ENCODE assay signal across 22 mouse cellular contexts in the genomic region with DNA sequence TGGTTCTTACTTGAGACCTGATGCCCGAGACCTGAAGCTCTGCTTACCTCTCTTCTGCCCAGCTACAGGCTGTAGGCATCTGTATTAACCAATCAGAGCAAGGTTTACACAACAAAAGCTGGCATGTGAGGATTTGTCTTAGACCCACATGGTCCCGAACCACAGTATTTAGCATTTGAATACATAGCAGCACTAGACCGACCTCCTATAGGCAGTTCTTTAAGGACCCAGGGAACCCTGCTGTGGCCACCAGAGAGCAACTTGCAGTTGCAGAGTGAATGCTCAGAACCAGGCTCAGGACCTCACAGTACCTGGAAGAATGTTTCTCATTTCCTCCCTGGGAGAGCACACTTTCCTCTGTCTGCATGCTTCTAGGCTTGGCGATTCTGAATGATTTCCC.
DNase-seq lines count a peak whose midpoint lies in the region; ATAC-seq and TF ChIP-seq lines count a peak whose summit lies in the region.
"Had no signal": no experiment of that assay in that cellular context is flagged by ENCODE, and none has a peak within 500 bp of the region (broad histone marks: within the 10 kb centered on the region; RNA-seq: fewer than 3 reads in every experiment).

No protein-coding gene starts in this region.

- no peak for TF ChIP-seq POLR2A in brain, embryonic 14.5 days (IDR thresholded peaks at IDR 0.05; ENCODE audit: borderline replicate concordance, extremely low read depth, insufficient read depth, insufficient read length, poor library complexity, severe bottlenecking)

- peaks cover 4% of the 10 kb centered on the region for H3K9me3 ChIP-seq in forebrain, embryonic 11.5 days (ENCODE audit: control insufficient read depth, low read length)
- no peaks in the 10 kb centered on the region for H3K9me3 ChIP-seq in forebrain, postnatal 0 days (ENCODE audit: low read length)
- peaks cover 5% of the 10 kb centered on the region; the same call in 1 of the 2 replicates for H3K9me3 ChIP-seq in midbrain, embryonic 11.5 days (ENCODE audit: control insufficient read depth, low read length)
- no peaks in the 10 kb centered on the region for H3K9me3 ChIP-seq in midbrain, postnatal 0 days (ENCODE audit: low read length)
- H3K9me3 ChIP-seq in ES-E14 (ENCODE audit: control insufficient read depth, insufficient read depth, low read depth, low read length) = no peaks in the 10 kb centered on the region
- H3K9me3 ChIP-seq: embryonic facial prominence, embryonic 10.5 days; heart, embryonic 10.5 days; intestine, embryonic 15.5 days had no signal

- no peaks in the 10 kb centered on the region; the same call in 1 of the 2 replicates for H3K4me1 ChIP-seq in forebrain, embryonic 11.5 days (replicated peaks; ENCODE audit: control insufficient read depth, insufficient read depth, low read length)
- no peaks in the 10 kb centered on the region for H3K4me1 ChIP-seq in forebrain, postnatal 0 days (ENCODE audit: insufficient read depth)
- peaks cover 6% of the 10 kb centered on the region for H3K4me1 ChIP-seq in midbrain, embryonic 11.5 days (ENCODE audit: control insufficient read depth, insufficient read depth, low read length)
- H3K4me1 ChIP-seq in midbrain, postnatal 0 days (ENCODE audit: insufficient read depth, low read length) = no peaks in the 10 kb centered on the region
- peaks cover 5 to 7% of the 10 kb centered on the region in 2 experiments for H3K4me1 ChIP-seq in ES-E14 (ENCODE audit: control insufficient read depth in 2 of 2, insufficient read depth in 2 of 2, low read length in 2 of 2, poor library complexity in 1 of 2)
- H3K4me1 ChIP-seq: heart, embryonic 10.5 days; intestine, embryonic 15.5 days had no signal

- 15% methylated on average over 4 of the region's 4 CpGs for WGBS in forebrain, embryonic 11.5 days
- 19% methylated on average over 4 of the region's 4 CpGs for WGBS in forebrain, postnatal 0 days
- 8% methylated on average over 4 of the region's 4 CpGs for WGBS in midbrain, embryonic 11.5 days
- 19% methylated on average over 4 of the region's 4 CpGs for WGBS in midbrain, postnatal 0 days

- no peak for TF ChIP-seq CTCF in forebrain, postnatal 0 days (IDR thresholded peaks at IDR 0.05; ENCODE audit: low read depth)
- no peak for TF ChIP-seq CTCF in midbrain, postnatal 0 days (IDR thresholded peaks at IDR 0.05)
- TF ChIP-seq CTCF in brain, embryonic 14.5 days (IDR thresholded peaks at IDR 0.05; ENCODE audit: borderline replicate concordance, extremely low read depth, insufficient read depth, insufficient read length) = no peak

- no peak for DNase-seq in forebrain, embryonic 11.5 days (ENCODE audit: low spot score)
- no peak for DNase-seq in forebrain, postnatal 0 days
- DNase-seq in midbrain, embryonic 11.5 days (ENCODE audit: low spot score, missing footprints) = no peak
- DNase-seq in midbrain, postnatal 0 days (ENCODE audit: low spot score) = no peak
- DNase-seq in ES-E14 (ENCODE audit: low read depth, low spot score) = peak; percentile 86
- peak; percentile 15 for DNase-seq in brain, embryonic 14.5 days (ENCODE audit: low read depth)
- DNase-seq in kidney, adult 11 months = no peak
- DNase-seq: adrenal gland, postnatal 14 days; cerebellum, adult 2 months; cerebellum, postnatal 10 days; gastrocnemius, postnatal 10 days; heart, adult 18-20 months; heart, postnatal 10 days; heart, postnatal 4 days; kidney, adult 2 months had no signal

- peak; percentile 58; the same call in 1 of the 2 replicates for ATAC-seq in forebrain, embryonic 11.5 days (replicated peaks; ENCODE audit: low FRiP score)
- no peak for ATAC-seq in forebrain, postnatal 0 days
- peak; percentile 65 for ATAC-seq in midbrain, embryonic 11.5 days (ENCODE audit: low FRiP score)
- no peak for ATAC-seq in midbrain, postnatal 0 days (ENCODE audit: low FRiP score)
- no peak for ATAC-seq in cerebellum, adult (ENCODE audit: insufficient number of reproducible peaks, low FRiP score, low TSS enrichment)
- ATAC-seq: forebrain, embryonic 14.5 days; intestine, embryonic 15.5 days; Patski had no signal

- in situ Hi-C loops in ES-E14 (cut with MboI; ENCODE audit: low sequenced_read_pairs in 2 of 2, unreplicated experiment in 2 of 2) = no loop called here

- H3K9ac ChIP-seq in forebrain, embryonic 11.5 days (ENCODE audit: low read length) = no peak overlapping the region
- H3K9ac ChIP-seq in forebrain, postnatal 0 days = no peak overlapping the region
- H3K9ac ChIP-seq in midbrain, embryonic 11.5 days (ENCODE audit: low read length) = no peak overlapping the region
- no peak overlapping the region for H3K9ac ChIP-seq in midbrain, postnatal 0 days (replicated peaks; ENCODE audit: low read length, poor library complexity, severe bottlenecking)
- no peak overlapping the region for H3K9ac ChIP-seq in ES-E14 (ENCODE audit: insufficient read depth, low read depth, low read length, poor library complexity, severe bottlenecking)
- H3K9ac ChIP-seq: hindbrain, embryonic 14.5 days; intestine, embryonic 15.5 days had no signal

- H3K4me2 ChIP-seq in forebrain, embryonic 11.5 days (ENCODE audit: low read depth, low read length, severe bottlenecking) = no peak overlapping the region
- no peak overlapping the region for H3K4me2 ChIP-seq in forebrain, postnatal 0 days (ENCODE audit: low read depth)
- H3K4me2 ChIP-seq in midbrain, embryonic 11.5 days = no peak overlapping the region
- no peak overlapping the region for H3K4me2 ChIP-seq in midbrain, postnatal 0 days (ENCODE audit: low read depth, low read length, poor library complexity, severe bottlenecking)
- H3K4me2 ChIP-seq: hindbrain, embryonic 14.5 days; intestine, embryonic 15.5 days had no signal

- H3K27ac ChIP-seq in forebrain, embryonic 11.5 days (ENCODE audit: low read depth, low read length) = no peak overlapping the region
- no peak overlapping the region for H3K27ac ChIP-seq in forebrain, postnatal 0 days (ENCODE audit: low read depth, low read length)
- H3K27ac ChIP-seq in midbrain, embryonic 11.5 days (ENCODE audit: low read depth, low read length) = no peak overlapping the region
- no peak overlapping the region for H3K27ac ChIP-seq in midbrain, postnatal 0 days (ENCODE audit: low read depth, low read length)
- no peak overlapping the region for H3K27ac ChIP-seq in ES-E14 (ENCODE audit: insufficient read depth, low read depth, low read length, poor library complexity, severe bottlenecking)
- H3K27ac ChIP-seq: embryonic facial prominence, embryonic 10.5 days; heart, embryonic 10.5 days; hindbrain, embryonic 14.5 days; intestine, embryonic 15.5 days had no signal

- no peaks in the 10 kb centered on the region for H3K36me3 ChIP-seq in forebrain, embryonic 11.5 days (ENCODE audit: control insufficient read depth, insufficient read depth, low read length)
- H3K36me3 ChIP-seq in forebrain, postnatal 0 days (ENCODE audit: insufficient read depth) = no peaks in the 10 kb centered on the region
- no peaks in the 10 kb centered on the region for H3K36me3 ChIP-seq in midbrain, embryonic 11.5 days (ENCODE audit: control insufficient read depth, insufficient read depth, low read length)
- no peaks in the 10 kb centered on the region for H3K36me3 ChIP-seq in midbrain, postnatal 0 days (ENCODE audit: insufficient read depth, low read length)
- no peaks in the 10 kb centered on the region for H3K36me3 ChIP-seq in ES-E14 (ENCODE audit: control insufficient read depth, insufficient read depth, low read length, poor library complexity, severe bottlenecking)
- H3K36me3 ChIP-seq: embryonic facial prominence, embryonic 10.5 days; heart, embryonic 10.5 days; intestine, embryonic 15.5 days had no signal

- H3K27me3 ChIP-seq in forebrain, embryonic 11.5 days (ENCODE audit: control insufficient read depth, insufficient read depth, low read length) = no peaks in the 10 kb centered on the region
- H3K27me3 ChIP-seq in forebrain, postnatal 0 days (ENCODE audit: insufficient read depth, low read length) = no peaks in the 10 kb centered on the region
- no peaks in the 10 kb centered on the region for H3K27me3 ChIP-seq in midbrain, embryonic 11.5 days (ENCODE audit: control insufficient read depth, insufficient read depth, low read length)
- H3K27me3 ChIP-seq in midbrain, postnatal 0 days (ENCODE audit: insufficient read depth, low read length) = no peaks in the 10 kb centered on the region
- H3K27me3 ChIP-seq: intestine, embryonic 15.5 days; Patski had no signal

- H3K4me3 ChIP-seq in forebrain, embryonic 11.5 days (ENCODE audit: low read depth, low read length) = no peak overlapping the region
- H3K4me3 ChIP-seq in forebrain, postnatal 0 days (ENCODE audit: low read depth, low read length) = no peak overlapping the region
- no peak overlapping the region for H3K4me3 ChIP-seq in midbrain, embryonic 11.5 days (ENCODE audit: low read depth, low read length)
- H3K4me3 ChIP-seq in midbrain, postnatal 0 days (ENCODE audit: low read depth, low read length) = no peak overlapping the region
- no peak overlapping the region for H3K4me3 ChIP-seq in ES-E14 (ENCODE audit: insufficient read depth in 1 of 2, low read depth in 1 of 2, low read length in 2 of 2, poor library complexity in 1 of 2, severe bottlenecking in 1 of 2)
- H3K4me3 ChIP-seq: embryonic facial prominence, embryonic 10.5 days; heart, embryonic 10.5 days; intestine, embryonic 15.5 days had no signal

TF ChIP-seq in ES-E14, 5 proteins besides CTCF, POLR2A, EP300 and RAD21:
- TF ChIP-seq ZC3H11A (IDR thresholded peaks at IDR 0.05; ENCODE audit: borderline replicate concordance, low read depth, low read length) (no peak), ZNF384 (IDR thresholded peaks at IDR 0.05; ENCODE audit: low read depth, low read length) (no peak), HCFC1 (IDR thresholded peaks at IDR 0.05; ENCODE audit: borderline replicate concordance, insufficient read depth, low read length) (no peak), MAFK (IDR thresholded peaks at IDR 0.05; ENCODE audit: insufficient read depth, low read depth, low read length) (no peak), CHD2 (IDR thresholded peaks at IDR 0.05; ENCODE audit: low read depth, low read length) (no peak)

Comparison
In these comparisons a context has a peak if more than half of its experiments do, and no peak if none do; other contexts are left out.
1. ATAC-seq: peak in forebrain, embryonic 11.5 days (single experiment) and midbrain, embryonic 11.5 days (single experiment); none in forebrain, postnatal 0 days (single experiment), midbrain, postnatal 0 days (single experiment) and cerebellum, adult (single experiment).
2. DNase-seq: peak in ES-E14 (single experiment) and brain, embryonic 14.5 days (single experiment); none in forebrain, embryonic 11.5 days (single experiment), forebrain, postnatal 0 days (single experiment), midbrain, embryonic 11.5 days (single experiment), midbrain, postnatal 0 days (single experiment) and kidney, adult 11 months (single experiment).